Mouse (Mus musculus): ENCODE data around the gene Eif2b5. TPM values are rescaled to one million over a fixed set of nuclear protein-coding genes. Genes with fewer than 3 reads are reported as not detected.

Eif2b5 gene
- polyA plus RNA-seq, 1 experiment: 64.7 TPM

DNA sequence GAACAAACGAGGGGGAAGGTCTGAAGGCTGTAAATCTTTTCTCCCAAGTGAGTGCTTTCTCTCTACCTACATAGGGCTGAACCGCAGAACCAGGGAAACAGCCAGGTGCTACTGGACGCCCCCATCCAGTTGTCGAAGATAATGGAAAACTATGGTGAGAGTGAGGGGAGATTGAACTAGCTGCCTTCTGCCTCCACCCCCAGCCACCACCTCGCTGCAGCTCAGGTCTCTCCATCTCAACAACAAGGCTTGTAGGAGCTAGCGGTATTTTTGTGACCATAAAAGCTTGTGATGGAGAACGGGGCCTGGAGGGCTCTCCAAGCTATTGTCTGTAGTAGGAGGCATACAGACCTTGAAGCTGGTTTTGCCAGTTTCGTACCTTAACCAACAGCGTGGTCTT is 50.5 kb downstream of the Eif2b5 start:
- TF ChIP-seq CTCF (IDR thresholded peaks at IDR 0.05; ENCODE audit: control insufficient read depth, insufficient read depth, low read length): no peak
- no peak for TF ChIP-seq POLR2A (IDR thresholded peaks at IDR 0.05; ENCODE audit: borderline replicate concordance, control insufficient read depth, low read depth, low read length)
- Histone ChIP-seq H3K4me1 (ENCODE audit: control insufficient read depth, insufficient read depth, low read length) (peaks cover 2% of the 10 kb centered on the region; the same call in 1 of the 2 replicates), H3K27ac (ENCODE audit: control insufficient read depth, insufficient read depth, low read depth, low read length, poor library complexity) (no peak overlapping the region), H3K4me3 (replicated peaks; ENCODE audit: control insufficient read depth, low read depth, low read length) (peak overlapping the region; percentile 83)
- WGBS: 49% methylated on average over 9 of the region's 9 CpGs

DNA sequence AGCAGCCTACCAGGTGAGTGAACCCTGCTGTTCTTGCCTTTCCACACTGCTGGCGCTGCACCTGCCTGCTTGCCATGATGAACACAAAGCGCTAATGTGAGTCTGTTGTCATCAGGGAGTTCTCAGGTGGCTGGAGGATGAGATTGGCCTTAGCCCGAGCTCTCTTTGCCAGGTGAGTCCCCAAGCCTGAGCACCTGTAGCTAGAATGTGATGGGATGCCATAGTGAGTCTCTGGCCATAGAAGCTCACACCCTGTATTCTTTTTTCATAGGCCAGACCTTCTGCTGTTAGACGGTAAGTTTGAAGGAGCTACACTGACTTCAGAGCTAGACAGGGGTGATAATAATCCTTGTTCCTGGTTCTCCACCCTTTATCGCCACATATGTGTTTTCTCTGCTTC is 53.1 kb downstream of the Eif2b5 start:
- WGBS: 93% methylated on average over 5 of the region's 5 CpGs

GRCm38 (mm10) chr16:20552594-20552993 is 54.0 kb downstream of the Eif2b5 start:
- no peak overlapping the region for H3K4me3 ChIP-seq (replicated peaks; ENCODE audit: control insufficient read depth, low read depth, low read length)
- WGBS: 85% methylated on average over 1 of the region's 1 CpGs
- peaks cover 2% of the 10 kb centered on the region; the same call in 1 of the 2 replicates for H3K4me1 ChIP-seq (ENCODE audit: control insufficient read depth, insufficient read depth, low read length)
- no peak overlapping the region for H3K27ac ChIP-seq (ENCODE audit: control insufficient read depth, insufficient read depth, low read depth, low read length, poor library complexity)
- TF ChIP-seq POLR2A (IDR thresholded peaks at IDR 0.05; ENCODE audit: borderline replicate concordance, control insufficient read depth, low read depth, low read length) (no peak), CTCF (IDR thresholded peaks at IDR 0.05; ENCODE audit: control insufficient read depth, insufficient read depth, low read length) (no peak)

More for the DNA sequence above, 53.1 kb downstream of the Eif2b5 start:
- peaks cover 2% of the 10 kb centered on the region; the same call in 1 of the 2 replicates for H3K4me1 ChIP-seq (ENCODE audit: control insufficient read depth, insufficient read depth, low read length)
- no peak for TF ChIP-seq POLR2A (IDR thresholded peaks at IDR 0.05; ENCODE audit: borderline replicate concordance, control insufficient read depth, low read depth, low read length)
- TF ChIP-seq CTCF (IDR thresholded peaks at IDR 0.05; ENCODE audit: control insufficient read depth, insufficient read depth, low read length): no peak
- H3K27ac ChIP-seq (ENCODE audit: control insufficient read depth, insufficient read depth, low read depth, low read length, poor library complexity): no peak overlapping the region
- no peak overlapping the region for H3K4me3 ChIP-seq (replicated peaks; ENCODE audit: control insufficient read depth, low read depth, low read length)

- TF ChIP-seq CTCF (IDR thresholded peaks at IDR 0.05; ENCODE audit: control insufficient read depth, insufficient read depth, low read length) (no peak), POLR2A (IDR thresholded peaks at IDR 0.05; ENCODE audit: borderline replicate concordance, control insufficient read depth, low read depth, low read length) (no peak)
- Histone ChIP-seq H3K4me3 (replicated peaks; ENCODE audit: control insufficient read depth, low read depth, low read length) (no peak overlapping the region), H3K27ac (ENCODE audit: control insufficient read depth, insufficient read depth, low read depth, low read length, poor library complexity) (no peak overlapping the region), H3K4me1 (ENCODE audit: control insufficient read depth, insufficient read depth, low read length) (no peaks in the 10 kb centered on the region)
- WGBS: 79% methylated on average over 6 of the region's 6 CpGs
Observed at GRCm38 (mm10) chr16:20555000-20555399, 56.4 kb downstream of the Eif2b5 start.

GRCm38 (mm10) chr16:20557381-20557780 is 58.8 kb downstream of the Eif2b5 start:
- WGBS: 87% methylated on average over 7 of the region's 7 CpGs
- no peak overlapping the region for H3K27ac ChIP-seq (ENCODE audit: control insufficient read depth, insufficient read depth, low read depth, low read length, poor library complexity)
- TF ChIP-seq POLR2A (IDR thresholded peaks at IDR 0.05; ENCODE audit: borderline replicate concordance, control insufficient read depth, low read depth, low read length): no peak
- no peak for TF ChIP-seq CTCF (IDR thresholded peaks at IDR 0.05; ENCODE audit: control insufficient read depth, insufficient read depth, low read length)
- H3K4me1 ChIP-seq (ENCODE audit: control insufficient read depth, insufficient read depth, low read length): no peaks in the 10 kb centered on the region
- H3K4me3 ChIP-seq (replicated peaks; ENCODE audit: control insufficient read depth, low read depth, low read length): no peak overlapping the region

Other genes starting within 250 kb of the Eif2b5 start
- 57.4 and 96.3 TPM in 2 replicates for gene Parl, start 196.4 kb upstream of the Eif2b5 start, polyA plus RNA-seq (2011; ENCODE audit: insufficient read depth, insufficient read length, low replicate concordance, missing spikeins)
- gene Cyp2ab1, start 173.4 kb upstream of the Eif2b5 start, polyA plus RNA-seq (2011; ENCODE audit: insufficient read depth, insufficient read length, low replicate concordance, missing spikeins): 1.5 TPM in 1 of 2 replicates, not detected in the other
- 32.1 and 71.4 TPM in 2 replicates for gene Abcc5, start 72.4 kb upstream of the Eif2b5 start, polyA plus RNA-seq (2011; ENCODE audit: insufficient read depth, insufficient read length, low replicate concordance, missing spikeins)
- gene Dvl3, start 18.2 kb downstream of the Eif2b5 start, polyA plus RNA-seq (2011; ENCODE audit: insufficient read depth, insufficient read length, low replicate concordance, missing spikeins): 12.1 and 19.5 TPM in 2 replicates
- gene Ap2m1, start 36.7 kb downstream of the Eif2b5 start, polyA plus RNA-seq (2011; ENCODE audit: insufficient read depth, insufficient read length, low replicate concordance, missing spikeins): 117 and 135 TPM in 2 replicates
- gene Abcf3, start 49.8 kb downstream of the Eif2b5 start, polyA plus RNA-seq (2011; ENCODE audit: insufficient read depth, insufficient read length, low replicate concordance, missing spikeins): 30.4 and 53.5 TPM in 2 replicates
- not detected in 2 replicates for gene Vwa5b2, start 90.7 kb downstream of the Eif2b5 start, polyA plus RNA-seq (2011; ENCODE audit: insufficient read depth, insufficient read length, low replicate concordance, missing spikeins)
- 1.1 and 4.3 TPM in 2 replicates for gene Eef1akmt4, start 112.8 kb downstream of the Eif2b5 start, polyA plus RNA-seq (2011; ENCODE audit: insufficient read depth, insufficient read length, low replicate concordance, missing spikeins)
- not detected in 2 replicates for gene Gm49333, start 112.8 kb downstream of the Eif2b5 start, polyA plus RNA-seq (2011; ENCODE audit: insufficient read depth, insufficient read length, low replicate concordance, missing spikeins)
- gene Alg3, start 112.9 kb downstream of the Eif2b5 start, polyA plus RNA-seq (2011; ENCODE audit: insufficient read depth, insufficient read length, low replicate concordance, missing spikeins): 7.5 and 11.3 TPM in 2 replicates
- gene Camk2n2, start 122.5 kb downstream of the Eif2b5 start, polyA plus RNA-seq (2011; ENCODE audit: insufficient read depth, insufficient read length, low replicate concordance, missing spikeins): 1.3 TPM in 1 of 2 replicates, not detected in the other
- gene Ece2, start 131.0 kb downstream of the Eif2b5 start, polyA plus RNA-seq (2011; ENCODE audit: insufficient read depth, insufficient read length, low replicate concordance, missing spikeins): not detected in 2 replicates
- gene Psmd2, start 152.8 kb downstream of the Eif2b5 start, polyA plus RNA-seq (2011; ENCODE audit: insufficient read depth, insufficient read length, low replicate concordance, missing spikeins): 194 and 227 TPM in 2 replicates
- 90.4 and 125 TPM in 2 replicates for gene Eif4g1, start 169.5 kb downstream of the Eif2b5 start, polyA plus RNA-seq (2011; ENCODE audit: insufficient read depth, insufficient read length, low replicate concordance, missing spikeins)
- 3.7 and 7.0 TPM in 2 replicates for gene Fam131a, start 194.4 kb downstream of the Eif2b5 start, polyA plus RNA-seq (2011; ENCODE audit: insufficient read depth, insufficient read length, low replicate concordance, missing spikeins)
- gene Polr2h, start 218.8 kb downstream of the Eif2b5 start, polyA plus RNA-seq (2011; ENCODE audit: insufficient read depth, insufficient read length, low replicate concordance, missing spikeins): 31.6 and 50.1 TPM in 2 replicates
- 12.8 and 23.1 TPM in 2 replicates for gene Clcn2, start 218.9 kb downstream of the Eif2b5 start, polyA plus RNA-seq (2011; ENCODE audit: insufficient read depth, insufficient read length, low replicate concordance, missing spikeins)
- gene Chrd, start 234.3 kb downstream of the Eif2b5 start, polyA plus RNA-seq (2011; ENCODE audit: insufficient read depth, insufficient read length, low replicate concordance, missing spikeins): 0.36 TPM in 1 of 2 replicates, not detected in the other
- not detected in 2 replicates for gene Thpo, start 235.7 kb downstream of the Eif2b5 start, polyA plus RNA-seq (2011; ENCODE audit: insufficient read depth, insufficient read length, low replicate concordance, missing spikeins)